Mouse (Mus musculus): ENCODE results near the gene Ngrn.
A peak's percentile ranks its signal among the peaks of the same experiment; 100 is the strongest.

DNA sequence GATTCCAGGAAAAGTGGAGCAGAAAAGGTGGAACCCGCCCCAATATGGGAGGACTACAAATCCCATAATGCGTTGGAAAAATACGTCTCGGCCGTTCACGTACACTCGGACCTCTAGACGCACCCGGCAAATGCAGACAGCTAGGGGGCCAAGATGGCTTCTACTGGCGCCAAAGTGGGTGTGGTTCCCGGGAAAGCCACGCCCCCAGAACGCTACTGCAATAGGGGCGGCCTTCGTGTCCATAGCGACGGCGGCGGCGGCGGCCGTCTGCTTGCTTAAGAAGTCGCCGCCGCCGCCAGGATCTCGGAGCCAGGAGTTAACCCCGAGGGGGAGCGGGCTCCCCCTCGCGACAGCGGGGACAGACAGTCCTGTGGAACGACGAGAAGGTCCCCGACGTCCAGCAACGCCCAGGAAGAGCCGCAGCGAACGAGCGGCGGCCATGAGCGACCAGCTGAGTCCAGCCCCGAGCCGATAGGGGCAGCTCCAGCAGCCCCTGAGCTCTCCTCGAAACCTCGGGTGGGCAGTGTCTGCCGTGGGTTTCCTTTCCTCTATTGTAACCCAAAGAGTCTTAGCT is 14.8 kb upstream of the Ngrn start, which contains the start of gene Ttll13:
- 0 out of 2 replicates have a peak, but pooled peaks have one; percentile 48 for TF ChIP-seq POLR2A (IDR thresholded peaks at IDR 0.05; ENCODE audit: extremely low read depth, insufficient read depth, low read length)
- no peak for TF ChIP-seq CTCF (IDR thresholded peaks at IDR 0.05; ENCODE audit: extremely low read depth, insufficient read depth, low read length)

Data from cortical plate, adult 2 months (tissue).